Mouse (Mus musculus) left cerebral cortex, adult 18-20 months (tissue): ENCODE results near the gene Tmprss5. TPM values are rescaled to one million over a fixed set of nuclear protein-coding genes. Genes with fewer than 3 reads are reported as not detected.
A peak's percentile ranks its signal among the peaks of the same experiment; 100 is the strongest.

Experiments used
- DNase-seq, 2 experiments: peaks; one replicate each; pipeline ENCODE4 v3.0.0; 2021 to 2022; ENCODE audit warnings: low spot score in 2 of 2, mixed read lengths in 1 of 2
- long read RNA-seq, 2 experiments: library from polyadenylated mRNA; stranded (forward); transcript quantifications; one replicate each; pipeline ENCODE4 v2.0.0; 2021
- total RNA-seq, 2 experiments: library from RNA; stranded (reverse); gene quantifications; 2 replicates each; pipeline ENCODE4 v1.2.3; 2021

Tmprss5 gene
- total RNA-seq = 1 to 10 TPM in 1 of 2 experiments, under 1 TPM in 1; 0.45 to 1.3 TPM
- long read RNA-seq, experiment 1, partial matches to known transcripts = 3 of 3 reads
- long read RNA-seq, experiment 1, other reads (novel, unspliced or antisense) = 0 of 3 reads
- long read RNA-seq, experiment 2 = 0 reads

DNA sequence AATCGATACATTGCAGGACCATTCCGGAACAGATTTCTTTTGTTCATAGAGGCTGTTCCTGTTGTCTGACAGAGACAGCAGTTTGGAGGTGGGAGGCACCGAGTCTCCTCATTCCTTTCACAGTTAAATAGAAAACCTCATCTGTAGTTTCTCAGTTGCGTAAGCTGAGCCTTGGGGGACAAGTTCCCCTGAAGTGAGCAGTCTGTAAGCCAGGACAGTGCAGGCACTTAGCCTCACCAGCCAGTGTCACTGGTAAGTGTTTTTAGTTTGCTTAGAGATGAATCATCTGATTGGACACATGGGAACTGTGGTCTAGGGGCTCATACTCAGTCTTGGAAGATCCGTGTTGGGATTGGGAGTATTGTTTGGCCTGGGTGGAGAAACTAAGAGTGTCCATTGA lies at the start of gene Tmprss5:
Tmprss5 (plus strand) TSS at position 154 of the 400 bp plus-strand sequence.
- no peak for DNase-seq

DNA sequence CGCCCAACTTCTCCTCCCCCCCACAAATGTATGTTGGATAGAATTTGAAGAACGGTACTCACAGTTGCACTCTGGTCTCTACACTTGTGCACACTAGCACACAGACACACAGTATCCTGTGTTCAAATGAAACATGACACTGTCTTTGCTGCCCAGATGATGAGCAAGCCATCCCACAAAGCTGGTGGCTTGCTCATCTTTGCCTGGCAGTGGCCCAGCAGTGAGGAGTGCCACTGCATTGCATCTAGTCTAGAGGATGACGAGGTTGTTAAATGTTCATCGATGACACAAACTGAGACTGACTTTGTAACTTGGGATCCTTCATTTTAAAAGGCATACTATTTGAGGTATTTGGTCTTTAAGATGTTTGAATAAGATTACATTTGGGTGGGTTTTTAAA lies 46.3 kb upstream of the Tmprss5 start:
- peak; percentile 40 to 46 for DNase-seq

- DNase-seq = no peak
These were observed 30.2 kb upstream of the Tmprss5 start for GRCm38 (mm10) chr9:49050901-49051300.

DNA sequence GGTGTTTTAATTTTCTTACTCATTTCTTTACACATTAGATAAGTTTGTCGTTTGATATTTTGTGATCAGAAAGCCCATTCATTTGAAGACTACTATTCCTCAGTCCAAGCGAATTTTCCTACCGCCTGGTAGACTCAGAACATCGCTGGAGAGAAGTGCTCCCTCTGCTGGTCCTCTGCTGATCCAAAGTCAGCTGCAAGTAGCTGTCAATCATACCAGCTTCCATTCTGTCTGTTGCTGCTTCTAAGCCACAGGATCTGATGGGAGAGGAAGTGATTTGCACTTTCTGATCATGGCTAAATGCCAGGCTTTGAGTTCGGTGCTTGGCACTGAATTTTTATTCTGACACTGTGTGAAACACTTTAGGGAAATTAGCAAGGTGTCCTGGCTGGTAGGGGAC lies 29.7 kb upstream of the Tmprss5 start:
- peak; percentile 65 to 72 for DNase-seq

GRCm38 (mm10) chr9:49054028-49054427 lies 27.0 kb upstream of the Tmprss5 start:
- DNase-seq = no peak

GRCm38 (mm10) chr9:49055333-49056205 lies 25.5 kb upstream of the Tmprss5 start, which contains the start of gene Zw10:
TSS of gene Zw10 (plus strand) at chr9:49055613.
- peak; percentile 96 to 98 for DNase-seq

DNA sequence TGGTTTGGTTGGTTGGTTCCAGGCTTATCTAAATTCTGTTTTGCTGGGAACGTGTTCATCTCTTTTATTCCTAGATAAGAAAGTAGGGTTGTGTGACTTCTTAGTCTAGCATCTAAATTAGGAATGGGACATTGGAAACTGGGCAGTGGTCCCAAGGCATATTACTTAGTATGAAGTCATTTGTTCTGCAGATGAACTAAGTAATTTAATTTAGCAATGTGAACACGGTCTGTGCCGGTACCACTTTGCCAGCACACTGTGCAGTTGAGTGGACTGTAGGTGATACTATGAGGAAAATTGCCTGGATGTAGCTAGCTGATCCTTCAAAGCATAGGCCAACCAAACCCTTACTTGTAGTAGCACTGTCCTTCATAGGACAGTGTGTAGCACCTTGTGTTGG lies 4.2 kb upstream of the Tmprss5 start:
- DNase-seq = no peak

DNA sequence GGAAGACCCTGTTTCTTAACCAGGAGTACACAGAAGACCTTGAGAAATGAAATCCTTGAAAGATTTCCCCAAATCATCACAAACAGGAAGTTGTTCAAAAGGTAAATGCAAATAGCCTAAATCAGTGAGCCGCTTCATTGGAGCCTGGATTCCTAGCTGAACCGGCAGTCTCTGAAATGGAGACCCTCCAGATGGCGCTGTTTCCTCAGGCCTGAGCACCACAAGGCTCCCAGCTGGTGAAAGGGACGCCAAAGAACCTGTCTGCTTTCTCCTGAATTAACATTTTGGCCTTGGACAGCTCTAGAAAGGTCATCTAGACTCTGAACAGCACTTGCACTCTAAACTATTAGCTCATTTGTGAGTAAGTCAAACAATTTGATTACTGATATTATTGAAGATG lies 501 bp downstream of the Tmprss5 start:
- DNase-seq = peak; percentile 81 to 88

DNA sequence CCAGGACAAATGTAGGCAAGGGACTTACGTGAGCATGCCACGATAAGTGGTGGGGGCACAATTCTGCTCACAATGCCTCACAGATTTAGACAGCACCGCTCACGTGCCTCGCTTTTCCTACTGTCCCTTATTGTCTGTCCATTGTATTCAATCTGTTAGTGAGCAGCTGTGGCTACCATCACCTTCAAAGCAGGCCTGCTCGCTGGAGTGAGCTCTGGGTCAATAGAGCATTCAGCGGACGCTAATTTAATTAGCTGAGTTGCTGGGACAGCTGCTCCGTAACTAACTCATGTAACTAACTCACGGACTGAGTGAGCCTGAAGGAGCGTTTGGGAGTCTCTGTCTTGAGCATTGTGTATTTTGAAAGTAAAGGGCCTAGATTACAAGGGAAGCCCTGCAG lies 6.3 kb downstream of the Tmprss5 start:
- no peak for DNase-seq

DNA sequence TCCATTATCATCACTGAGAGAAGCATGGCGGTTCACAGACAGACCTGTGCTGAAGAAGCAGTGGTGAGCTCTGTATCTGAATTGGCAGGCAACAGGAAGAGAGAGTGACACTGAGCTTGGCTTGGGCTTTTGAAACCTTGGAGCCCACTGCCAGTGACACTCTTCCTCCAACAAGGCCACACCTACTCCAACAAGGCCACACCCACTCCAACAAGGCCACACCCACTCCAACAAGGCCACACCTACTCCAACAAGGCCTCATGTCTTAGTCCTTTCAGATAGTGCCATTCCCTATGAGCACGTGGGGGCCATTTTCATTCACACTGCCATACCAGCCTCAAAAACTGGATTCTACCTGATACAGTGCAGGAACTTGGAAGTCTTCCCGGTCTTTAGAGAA lies 17.8 kb downstream of the Tmprss5 start:
- DNase-seq = no peak

DNA sequence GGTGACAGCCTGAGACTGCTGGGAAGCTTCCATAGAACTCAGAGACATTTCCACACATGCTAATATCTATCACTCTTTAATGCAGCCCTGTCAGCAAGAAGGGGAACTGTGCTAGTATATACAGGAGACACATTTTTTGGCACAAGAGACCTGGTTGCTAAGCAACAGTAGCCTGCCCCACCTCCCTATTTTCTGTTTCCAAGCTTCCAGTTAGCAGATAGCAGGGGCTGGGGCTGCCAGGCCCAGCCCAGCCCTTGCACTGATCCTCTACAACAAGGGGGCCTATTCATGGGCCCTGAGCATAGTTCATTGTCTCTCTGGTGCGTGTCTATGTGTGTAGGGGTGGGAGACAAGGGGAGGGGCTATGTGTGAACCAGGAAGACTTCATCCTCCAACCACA lies 21.3 kb downstream of the Tmprss5 start:
- DNase-seq = peak in 1 of 2 experiments; percentile 5

GRCm38 (mm10) chr9:49109101-49109500 lies 28.0 kb downstream of the Tmprss5 start:
- no peak for DNase-seq

GRCm38 (mm10) chr9:49110476-49111220 lies 29.6 kb downstream of the Tmprss5 start:
- DNase-seq = no peak

DNA sequence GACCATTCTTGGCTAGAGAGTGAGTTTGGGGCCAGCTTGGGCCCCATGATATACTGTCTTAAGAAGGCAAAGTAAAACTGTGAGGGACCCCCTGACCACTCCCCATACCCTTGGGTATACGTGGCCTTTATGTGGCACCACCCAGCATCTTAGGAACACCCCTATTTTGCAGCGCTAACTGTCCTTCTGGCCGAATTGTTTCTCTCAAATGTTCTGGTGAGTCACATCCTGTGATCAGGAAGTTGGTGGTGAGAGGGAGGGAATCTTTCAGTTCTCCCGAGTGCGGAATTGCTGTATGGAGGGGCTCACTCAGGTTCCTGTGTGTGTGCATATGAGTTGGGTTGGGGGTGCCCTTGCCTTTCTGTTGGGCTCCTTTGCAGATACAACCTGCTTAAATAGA lies 30.2 kb downstream of the Tmprss5 start:
- DNase-seq = no peak

DNA sequence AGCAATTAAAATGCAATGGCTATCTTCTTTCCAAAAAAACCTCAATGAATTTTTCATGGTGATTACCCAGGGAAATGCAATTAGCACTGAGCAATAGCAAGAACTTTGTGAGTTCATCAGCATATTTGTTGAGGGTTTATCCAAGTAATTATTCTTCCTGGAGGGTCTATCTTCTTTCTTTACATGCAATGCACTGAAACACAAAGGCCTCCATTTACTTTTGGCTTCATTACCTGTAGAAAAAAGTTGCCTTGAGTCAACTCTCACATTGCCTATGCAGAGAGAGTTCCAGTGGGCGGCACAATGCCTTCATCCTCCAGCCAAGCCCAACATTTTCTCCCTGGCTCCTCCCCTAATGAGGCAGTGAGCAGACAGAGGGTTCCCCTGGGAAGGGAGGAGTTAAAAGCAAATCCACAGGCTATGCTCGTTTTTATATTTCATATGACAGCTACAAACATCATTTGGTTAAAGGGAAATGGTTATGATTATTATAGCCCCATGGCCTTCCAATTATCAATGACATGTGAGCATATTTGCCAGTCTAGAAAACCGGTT lies 37.3 kb downstream of the Tmprss5 start:
- no peak for DNase-seq

DNA sequence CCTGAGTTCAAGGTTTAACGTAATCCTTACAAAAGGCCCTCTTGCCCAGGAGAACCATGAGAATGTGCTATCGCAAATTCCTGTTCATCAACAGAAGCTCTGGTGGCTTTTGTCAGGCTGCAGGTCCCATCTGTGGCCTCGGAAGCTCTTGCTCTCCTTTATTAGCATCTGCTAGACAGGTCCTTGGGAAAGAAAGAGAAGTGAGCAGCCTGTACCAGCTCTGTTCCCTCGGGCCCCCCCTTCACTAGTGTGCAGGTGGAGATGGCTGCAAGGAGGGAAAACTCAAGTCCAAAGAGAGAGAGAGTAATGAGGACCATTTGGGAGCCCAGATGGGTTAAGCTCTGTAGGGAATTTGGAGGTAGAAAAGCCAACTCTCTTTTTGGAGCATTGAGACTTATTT lies 38.7 kb downstream of the Tmprss5 start:
- no peak for DNase-seq

DNA sequence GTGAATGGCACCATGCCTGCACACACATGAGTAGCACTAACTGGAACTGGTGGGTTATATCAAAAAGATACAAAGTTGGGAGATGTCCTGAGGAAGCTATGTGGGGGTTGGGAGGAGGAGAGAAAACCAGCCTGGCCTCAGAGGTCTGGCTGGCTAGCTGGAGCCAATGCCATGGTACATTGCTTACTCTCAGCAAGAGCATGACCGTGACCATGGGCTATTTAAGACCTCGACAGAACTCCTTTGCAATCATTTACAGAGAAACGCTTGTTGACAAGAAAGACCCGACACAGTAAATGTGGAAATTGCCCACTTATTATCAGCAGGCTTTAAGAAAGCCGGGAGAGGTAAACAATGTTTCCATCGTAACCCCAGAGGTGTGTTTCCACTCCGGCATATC lies 44.6 kb downstream of the Tmprss5 start:
- no peak for DNase-seq

DNA sequence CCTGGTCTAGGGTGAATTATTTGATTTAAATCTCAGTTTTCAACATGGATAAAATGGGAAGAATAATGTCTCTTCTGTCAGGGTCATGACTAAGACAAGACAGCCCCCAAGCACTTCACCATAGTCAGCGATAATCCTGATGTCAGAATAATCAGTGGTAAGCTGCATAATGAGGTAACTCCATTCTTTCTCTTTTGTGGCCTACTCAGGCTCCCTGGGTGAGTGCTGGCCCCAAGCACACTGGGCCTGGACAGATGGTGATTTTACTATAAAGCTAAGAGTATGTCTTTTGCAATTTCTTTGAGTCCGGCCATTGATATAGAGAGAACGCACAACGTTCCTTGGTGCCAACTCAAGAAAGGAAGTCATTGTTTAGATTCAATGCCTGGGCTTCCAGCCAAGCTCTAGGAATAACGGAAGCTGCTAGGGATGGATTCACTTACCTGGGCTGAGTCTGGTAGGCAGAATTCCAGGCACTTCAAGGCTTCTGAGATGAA lies 49.5 kb downstream of the Tmprss5 start:
- DNase-seq = no peak

GRCm38 (mm10) chr9:49143841-49144240 lies 62.8 kb downstream of the Tmprss5 start:
- DNase-seq = no peak

DNA sequence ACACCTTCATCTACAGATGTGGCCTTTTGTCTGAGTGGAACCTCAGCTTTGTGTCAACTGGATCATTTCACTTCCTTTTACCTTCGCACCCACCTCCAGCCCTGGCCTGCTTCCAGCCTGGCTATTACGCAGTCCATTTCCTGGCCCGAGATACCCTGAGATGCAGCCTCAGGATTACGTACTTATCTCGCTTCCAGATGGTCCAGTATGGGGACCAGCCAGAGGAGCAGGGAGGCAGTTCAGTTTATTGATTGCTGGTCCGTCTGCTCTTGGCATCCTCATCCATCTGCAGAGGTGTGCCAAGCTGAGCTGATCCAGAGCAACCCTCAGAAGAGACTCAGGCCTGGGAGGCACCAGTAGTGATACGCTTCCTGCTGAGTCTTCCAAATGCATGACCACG lies 64.7 kb downstream of the Tmprss5 start:
- DNase-seq = no peak

- no peak for DNase-seq
These were observed 66.0 kb downstream of the Tmprss5 start for GRCm38 (mm10) chr9:49147031-49147430.
